Mouse (Mus musculus): ENCODE data around the gene Poln.

DNA sequence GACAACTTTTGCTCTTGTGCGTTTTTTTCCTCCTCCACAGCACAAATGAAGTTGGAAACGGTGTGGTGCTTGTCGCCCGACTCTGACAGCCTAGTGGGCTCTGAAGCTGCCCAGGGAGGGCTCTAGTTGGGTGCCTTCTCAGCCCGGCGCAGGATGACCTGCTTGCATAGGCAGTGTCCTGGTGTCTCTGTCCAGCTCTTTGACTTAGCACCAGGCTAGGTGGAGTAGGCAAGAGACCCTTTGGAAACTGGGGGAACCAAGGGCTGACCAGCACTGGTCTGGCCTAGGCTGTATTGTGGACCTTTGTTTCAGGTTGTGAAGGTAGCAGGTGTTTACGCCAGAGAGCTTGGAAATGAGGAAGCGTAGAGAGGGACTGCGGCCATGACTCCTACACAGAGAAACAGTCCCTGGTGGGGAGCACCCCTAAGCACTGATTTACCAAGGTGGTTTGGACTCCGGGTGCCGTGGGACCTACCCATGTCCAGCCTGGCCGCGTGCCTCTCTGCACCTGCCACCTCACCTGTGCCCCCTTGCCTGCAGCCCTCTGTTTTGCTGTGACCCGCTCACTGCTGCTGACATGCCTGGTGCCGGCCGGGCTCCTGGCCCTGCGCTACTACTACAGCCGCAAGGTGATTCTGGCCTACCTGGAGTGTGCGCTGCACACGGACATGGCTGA, 171.3 kb downstream of the Poln start:
- TF ChIP-seq CTCF (IDR thresholded peaks at IDR 0.05; ENCODE audit: low read depth, low read length): no peak
- TF ChIP-seq GATA1 (IDR thresholded peaks at IDR 0.05; ENCODE audit: borderline replicate concordance, low read length): no peak
- TF ChIP-seq TAL1 (conservative IDR thresholded peaks at IDR 0.05; ENCODE audit: low read depth, low read length): no peak
- TF ChIP-seq GATA2 (IDR thresholded peaks at IDR 0.05; ENCODE audit: borderline replicate concordance, low read depth, low read length): no peak
